8 mouse cellular contexts compared by ENCODE assay signal in genomic region chr12:75702084-75702738, GRCm38 (mm10). TPM values are rescaled to one million over a fixed set of nuclear protein-coding genes. Genes with fewer than 3 reads are reported as not detected.
A peak's percentile ranks its signal among the peaks of the same experiment; 100 is the strongest.
DNase-seq lines count a peak whose midpoint lies in the region; ATAC-seq and TF ChIP-seq lines count a peak whose summit lies in the region.

No protein-coding gene starts in this region.

- peak overlapping the region; percentile 10; the same call in 1 of the 2 replicates for H3K4me3 ChIP-seq in forebrain, embryonic 13.5 days
- no peak overlapping the region for H3K4me3 ChIP-seq in hindbrain, embryonic 13.5 days
- no peak overlapping the region for H3K4me3 ChIP-seq in midbrain, postnatal 0 days (ENCODE audit: low read depth, low read length)

- H3K27ac ChIP-seq in forebrain, embryonic 13.5 days, result no peak overlapping the region
- H3K27ac ChIP-seq in hindbrain, embryonic 13.5 days, result no peak overlapping the region
- H3K27ac ChIP-seq in midbrain, postnatal 0 days (ENCODE audit: low read depth, low read length), result no peak overlapping the region

- no peak for ATAC-seq in forebrain, embryonic 13.5 days
- no peak for ATAC-seq in hindbrain, embryonic 13.5 days (ENCODE audit: low FRiP score)
- no peak for ATAC-seq in midbrain, postnatal 0 days (ENCODE audit: low FRiP score)

- peaks cover 6% of the 10 kb centered on the region; the same call in 1 of the 2 replicates for H3K9me3 ChIP-seq in forebrain, embryonic 13.5 days (replicated peaks)
- H3K9me3 ChIP-seq in hindbrain, embryonic 13.5 days, result no peaks in the 10 kb centered on the region
- H3K9me3 ChIP-seq in midbrain, postnatal 0 days (ENCODE audit: low read length), result no peaks in the 10 kb centered on the region

- WGBS in forebrain, embryonic 13.5 days, result 76% methylated on average over 14 of the region's 14 CpGs
- WGBS in hindbrain, embryonic 13.5 days, result 78% methylated on average over 14 of the region's 14 CpGs
- 77% methylated on average over 14 of the region's 14 CpGs for WGBS in midbrain, postnatal 0 days

- peak overlapping the region; percentile 39 for H3K4me2 ChIP-seq in forebrain, embryonic 13.5 days
- H3K4me2 ChIP-seq in hindbrain, embryonic 13.5 days, result peak overlapping the region; percentile 23
- peak overlapping the region; percentile 38 for H3K4me2 ChIP-seq in midbrain, postnatal 0 days (ENCODE audit: low read depth, low read length, poor library complexity, severe bottlenecking)

- H3K4me1 ChIP-seq in forebrain, embryonic 13.5 days, result peaks cover 7% of the 10 kb centered on the region
- peaks cover 7% of the 10 kb centered on the region; the same call in 1 of the 2 replicates for H3K4me1 ChIP-seq in hindbrain, embryonic 13.5 days (replicated peaks)
- H3K4me1 ChIP-seq in midbrain, postnatal 0 days (ENCODE audit: insufficient read depth, low read length), result no peaks in the 10 kb centered on the region

- intact Hi-C loops in left cerebral cortex, postnatal 36 days (cut with DNase I), result no loop called here
- intact Hi-C loops in left cerebral cortex, postnatal 25 days (cut with DNase I), result no loop called here

- no peaks in the 10 kb centered on the region for H3K36me3 ChIP-seq in forebrain, embryonic 13.5 days (ENCODE audit: poor library complexity, severe bottlenecking)
- H3K36me3 ChIP-seq in hindbrain, embryonic 13.5 days, result no peaks in the 10 kb centered on the region
- no peaks in the 10 kb centered on the region for H3K36me3 ChIP-seq in midbrain, postnatal 0 days (ENCODE audit: insufficient read depth, low read length)

- no peak overlapping the region for H3K9ac ChIP-seq in forebrain, embryonic 13.5 days
- H3K9ac ChIP-seq in hindbrain, embryonic 13.5 days, result no peak overlapping the region
- 0 out of 2 replicates have a peak overlapping the region, but pooled peaks have one; percentile 13 for H3K9ac ChIP-seq in midbrain, postnatal 0 days (replicated peaks; ENCODE audit: low read length, poor library complexity, severe bottlenecking)

- DNase-seq in left cerebral cortex, postnatal 36 days (ENCODE audit: low spot score in 2 of 2), result peak; percentile 4 to 5
- no peak for DNase-seq in left cerebral cortex, postnatal 25 days (ENCODE audit: low spot score in 2 of 2)
- DNase-seq in midbrain, postnatal 0 days (ENCODE audit: low spot score), result no peak
- DNase-seq in spleen, postnatal 10 days (ENCODE audit: low spot score in 2 of 2), result no peak
- no peak for DNase-seq in spleen, postnatal 36 days (ENCODE audit: low spot score in 2 of 2)
- no peak for DNase-seq in lung, postnatal 10 days

- no peaks in the 10 kb centered on the region for H3K27me3 ChIP-seq in forebrain, embryonic 13.5 days
- H3K27me3 ChIP-seq in hindbrain, embryonic 13.5 days, result no peaks in the 10 kb centered on the region
- H3K27me3 ChIP-seq in midbrain, postnatal 0 days (ENCODE audit: insufficient read depth, low read length), result no peaks in the 10 kb centered on the region

- no peak for TF ChIP-seq CTCF in midbrain, postnatal 0 days (IDR thresholded peaks at IDR 0.05)

RNA-seq across cellular contexts. Expression of gene Wdr89, which starts 32.9 kb away (rescaled TPM):
- 1 to 10 TPM; 3.1 to 3.3 TPM for total RNA-seq in left cerebral cortex, postnatal 36 days (2021)
- total RNA-seq in left cerebral cortex, postnatal 25 days (2021), result 1 to 10 TPM; 3.0 to 3.1 TPM
- 8.4 and 9.3 TPM in 2 replicates for polyA plus RNA-seq in forebrain, embryonic 13.5 days (2015; fragmentation: Nextera tagmentation; extraction: Ambion mirVana)
- polyA plus RNA-seq in hindbrain, embryonic 13.5 days (2015; fragmentation: Nextera tagmentation; extraction: Ambion mirVana), result 5.4 and 6.2 TPM in 2 replicates
- total RNA-seq in midbrain, postnatal 0 days (2014; rRNA removed), result 3.3 and 3.5 TPM in 2 replicates
- polyA plus RNA-seq in midbrain, postnatal 0 days (2015; fragmentation: Nextera tagmentation; extraction: Ambion mirVana), result 2.9 and 3.5 TPM in 2 replicates

RNA-seq across cellular contexts. Expression of gene Sgpp1, which starts 33.3 kb away (rescaled TPM):
- 10 to 100 TPM; 28.3 to 34.3 TPM for total RNA-seq in left cerebral cortex, postnatal 36 days (2021)
- 10 to 100 TPM; 30.2 to 31.4 TPM for total RNA-seq in left cerebral cortex, postnatal 25 days (2021)
- 9.3 and 10.1 TPM in 2 replicates for polyA plus RNA-seq in forebrain, embryonic 13.5 days (2015; fragmentation: Nextera tagmentation; extraction: Ambion mirVana)
- polyA plus RNA-seq in hindbrain, embryonic 13.5 days (2015; fragmentation: Nextera tagmentation; extraction: Ambion mirVana), result 8.3 and 9.2 TPM in 2 replicates
- 35.9 and 36.2 TPM in 2 replicates for total RNA-seq in midbrain, postnatal 0 days (2014; rRNA removed)
- 14.7 and 15.2 TPM in 2 replicates for polyA plus RNA-seq in midbrain, postnatal 0 days (2015; fragmentation: Nextera tagmentation; extraction: Ambion mirVana)

Comparison
In these comparisons a context has a peak if more than half of its experiments do, and no peak if none do; other contexts are left out.
1. DNase-seq: peak in left cerebral cortex, postnatal 36 days (2 of 2); none in left cerebral cortex, postnatal 25 days (0 of 2), midbrain, postnatal 0 days (single experiment), spleen, postnatal 10 days (0 of 2), spleen, postnatal 36 days (0 of 2) and lung, postnatal 10 days (single experiment).
2. Peak in every context shown above with its lines, with median percentiles within 50 percentile points of each other: H3K4me2 ChIP-seq.